Mouse (Mus musculus) stomach, postnatal 0 days (tissue): ENCODE measurements around the gene Nckipsd.

Experiments used
- CTCF ChIP-seq: IDR thresholded peaks from 2 replicates; pipeline ENCODE4 v1.5.1; 2016; ENCODE audit warnings: antibody characterized with exemption, low read depth, mild to moderate bottlenecking, moderate library complexity
- EP300 ChIP-seq: optimal IDR thresholded peaks from 2 replicates; pipeline ENCODE3; 2016; ENCODE audit warnings: antibody characterized with exemption

- TF ChIP-seq CTCF (no peak), EP300 (no peak)
These were observed 12.4 kb upstream of the Nckipsd start for GRCm38 (mm10) chr9:108795762-108796161.
